ENCODE assay signal across 8 mouse cellular contexts in the genomic region with DNA sequence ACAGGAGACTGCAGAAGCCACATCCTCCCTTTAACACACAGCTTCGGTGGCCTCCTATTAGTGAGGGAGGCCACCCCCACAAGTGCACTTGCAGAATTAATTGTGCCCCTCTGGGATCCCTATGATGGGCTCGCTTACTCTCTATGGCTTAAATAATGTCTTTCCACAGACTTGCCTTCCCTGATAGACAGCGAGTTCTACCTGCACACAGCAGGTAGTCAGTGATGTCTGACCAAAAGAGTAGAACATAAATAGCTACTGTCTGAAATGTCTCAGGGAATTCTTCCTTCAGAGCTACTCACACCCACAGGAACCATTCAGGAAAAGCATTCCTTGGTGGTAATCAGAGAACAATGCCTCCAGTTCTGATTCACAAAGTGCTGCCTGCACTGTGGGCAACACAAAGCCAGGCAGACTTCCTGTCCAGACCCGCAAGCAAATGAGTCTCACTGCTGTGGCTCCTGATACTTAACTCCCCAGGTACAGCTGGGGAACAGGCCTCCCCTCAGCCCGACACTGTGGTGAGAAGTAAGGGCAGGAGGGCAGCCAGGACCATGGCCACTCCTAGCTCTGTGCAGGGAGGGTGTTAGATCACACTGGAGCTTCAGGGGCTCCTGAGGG. TPM values are rescaled to one million over a fixed set of nuclear protein-coding genes. Genes with fewer than 3 reads are reported as not detected.
A peak's percentile ranks its signal among the peaks of the same experiment; 100 is the strongest.
DNase-seq lines count a peak whose midpoint lies in the region; ATAC-seq lines count a peak whose summit lies in the region.

No protein-coding gene starts in this region.

- no peaks in the 10 kb centered on the region for H3K9me3 ChIP-seq in heart, embryonic 12.5 days (replicated peaks)
- no peaks in the 10 kb centered on the region for H3K9me3 ChIP-seq in liver, embryonic 15.5 days (replicated peaks)

- no peak overlapping the region for H3K4me3 ChIP-seq in heart, embryonic 12.5 days
- H3K4me3 ChIP-seq in liver, embryonic 15.5 days (replicated peaks) = no peak overlapping the region

- H3K36me3 ChIP-seq in heart, embryonic 12.5 days = no peaks in the 10 kb centered on the region
- H3K36me3 ChIP-seq in liver, embryonic 15.5 days (replicated peaks) = no peaks in the 10 kb centered on the region

- H3K27ac ChIP-seq in heart, embryonic 12.5 days (ENCODE audit: poor library complexity, severe bottlenecking) = peak overlapping the region; percentile 60
- no peak overlapping the region; the same call in 1 of the 2 replicates for H3K27ac ChIP-seq in liver, embryonic 15.5 days (replicated peaks)

- H3K27me3 ChIP-seq in heart, embryonic 12.5 days (replicated peaks) = no peaks in the 10 kb centered on the region
- H3K27me3 ChIP-seq in liver, embryonic 15.5 days = no peaks in the 10 kb centered on the region

- H3K9ac ChIP-seq in heart, embryonic 12.5 days = peak overlapping the region; percentile 44
- no peak overlapping the region for H3K9ac ChIP-seq in liver, embryonic 15.5 days

- 0 out of 2 replicates have a peak, but pooled peaks have one; percentile 18 for ATAC-seq in heart, embryonic 12.5 days (ENCODE audit: insufficient number of reproducible peaks, low FRiP score)
- peak; percentile 24; the same call in 1 of the 2 replicates for ATAC-seq in liver, embryonic 15.5 days (ENCODE audit: insufficient read depth)

- peak; percentile 14 for DNase-seq in adrenal gland, postnatal 14 days
- DNase-seq in adrenal gland, adult 8-10 months = no peak
- peak; percentile 80 for DNase-seq in 416B (ENCODE audit: low read depth)
- DNase-seq in right cerebral cortex, postnatal 14 days = no peak
- no peak for DNase-seq in layer of hippocampus, postnatal 10 days (ENCODE audit: low spot score in 2 of 2)
- no peak for DNase-seq in c-Kit-positive CD71-positive TER-119-positive erythroid progenitor cells, embryonic 14.5 days (ENCODE audit: low spot score)

- no peak overlapping the region for H3K4me2 ChIP-seq in heart, embryonic 12.5 days
- no peak overlapping the region for H3K4me2 ChIP-seq in liver, embryonic 15.5 days

- 52% methylated on average over 5 of the region's 5 CpGs for WGBS in heart, embryonic 12.5 days
- 36% methylated on average over 5 of the region's 5 CpGs for WGBS in liver, embryonic 15.5 days (ENCODE audit: insufficient replicate concordance)

- H3K4me1 ChIP-seq in heart, embryonic 12.5 days (replicated peaks) = peaks cover 22% of the 10 kb centered on the region
- peaks cover 40% of the 10 kb centered on the region for H3K4me1 ChIP-seq in liver, embryonic 15.5 days (replicated peaks)

RNA-seq across cellular contexts. Expression of a gene that starts 51.0 kb away (rescaled TPM):
- 55.9 and 65.0 TPM in 2 replicates for total RNA-seq in adrenal gland, postnatal 14 days (2021)
- total RNA-seq in adrenal gland, adult 8-10 months (2022) = 100 to 1,000 TPM in 3 of 4 experiments, 10 to 100 TPM in 1; 98.4 to 137 (median 112) TPM
- 28.9 and 32.1 TPM in 2 replicates for polyA plus RNA-seq in heart, embryonic 12.5 days (2016; fragmentation: Nextera tagmentation; extraction: Ambion mirVana)
- polyA plus RNA-seq in liver, embryonic 15.5 days (2015; fragmentation: Nextera tagmentation; extraction: Ambion mirVana) = 5.3 and 5.8 TPM in 2 replicates
- 100 to 1,000 TPM; 112 to 114 TPM for total RNA-seq in layer of hippocampus, postnatal 10 days (2021)

RNA-seq across cellular contexts. Expression of a gene that starts 51.4 kb away (rescaled TPM):
- total RNA-seq in adrenal gland, postnatal 14 days (2021) = 1.6 TPM in 2 replicates
- total RNA-seq in adrenal gland, adult 8-10 months (2022) = 1 to 10 TPM; 1.8 to 3.8 (median 2.7) TPM
- 1.6 and 2.3 TPM in 2 replicates for polyA plus RNA-seq in heart, embryonic 12.5 days (2016; fragmentation: Nextera tagmentation; extraction: Ambion mirVana)
- 0.25 and 0.48 TPM in 2 replicates for polyA plus RNA-seq in liver, embryonic 15.5 days (2015; fragmentation: Nextera tagmentation; extraction: Ambion mirVana)
- total RNA-seq in layer of hippocampus, postnatal 10 days (2021) = 1 to 10 TPM; 6.5 to 7.2 TPM

Comparison
In these comparisons a context has a peak if more than half of its experiments do, and no peak if none do; other contexts are left out.
1. DNase-seq: peak in adrenal gland, postnatal 14 days (single experiment) and 416B (single experiment); none in adrenal gland, adult 8-10 months (single experiment), right cerebral cortex, postnatal 14 days (single experiment), layer of hippocampus, postnatal 10 days (0 of 2) and c-Kit-positive CD71-positive TER-119-positive erythroid progenitor cells, embryonic 14.5 days (single experiment).